Mouse (Mus musculus): ENCODE measurements at regions not wholly inside any gene's neighbourhood (a gene's known extent, or its start where the extent isn't known, plus 50 kb on each side); places are given as distances from the start of the nearest gene placed in this dataset.
"Not testable (repeated sequence)": the region's sequence is repeated elsewhere in the genome, so short reads cannot be mapped to it uniquely, and the experiment has no call there.

GRCm38 (mm10) chr16:57929151-57929764, 174.7 kb upstream of the Col8a1 start:
- H3K9me3 ChIP-seq, result no peaks in the 10 kb centered on the region
- no peaks in the 10 kb centered on the region for H3K27me3 ChIP-seq (ENCODE audit: poor library complexity, severe bottlenecking)
- no peak for DNase-seq (ENCODE audit: extremely low spot score, low spot score)
- 85% methylated on average over 12 of the region's 12 CpGs for WGBS
- H3K4me3 ChIP-seq, result no peak overlapping the region
- no peaks in the 10 kb centered on the region for H3K36me3 ChIP-seq (replicated peaks)
- H3K4me1 ChIP-seq, result peaks cover 9% of the 10 kb centered on the region; the same call in 1 of the 2 replicates
- H3K27ac ChIP-seq, result no peak overlapping the region

DNA sequence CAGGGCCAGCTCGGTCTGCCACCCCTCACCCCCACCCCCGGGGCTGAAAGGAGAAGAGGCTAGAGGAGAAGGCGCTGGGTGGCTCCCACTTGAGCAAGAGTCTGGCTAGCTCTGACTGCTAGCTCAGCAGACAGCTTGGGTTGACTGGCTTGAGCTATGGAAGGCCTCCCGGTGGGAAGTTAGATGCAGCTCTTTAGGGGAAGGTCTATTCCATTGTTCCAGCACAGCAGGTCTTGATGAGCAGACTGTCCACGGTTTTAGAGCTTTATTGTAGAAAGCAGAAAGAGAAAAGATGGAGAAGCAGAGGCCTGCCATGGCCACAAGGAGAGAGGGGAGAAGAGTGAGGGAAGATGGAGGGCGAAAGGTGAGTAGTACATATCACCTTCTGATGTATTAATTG, 190.9 kb upstream of the Col8a1 start:
- Histone ChIP-seq H3K27ac (no peak overlapping the region), H3K36me3 (replicated peaks) (no peaks in the 10 kb centered on the region), H3K4me1 (peaks cover 8% of the 10 kb centered on the region), H3K9me3 (no peaks in the 10 kb centered on the region), H3K4me3 (no peak overlapping the region), H3K27me3 (ENCODE audit: poor library complexity, severe bottlenecking) (no peaks in the 10 kb centered on the region)
- WGBS, result 25% methylated on average over 6 of the region's 6 CpGs
- no peak for DNase-seq (ENCODE audit: extremely low spot score, low spot score)

- no peak for DNase-seq (ENCODE audit: extremely low spot score, low spot score)
- no peak overlapping the region for H3K27ac ChIP-seq
- H3K4me3 ChIP-seq, result no peak overlapping the region
- no peaks in the 10 kb centered on the region for H3K27me3 ChIP-seq (ENCODE audit: poor library complexity, severe bottlenecking)
- 46% methylated on average over 3 of the region's 3 CpGs for WGBS
- peaks cover 8% of the 10 kb centered on the region for H3K4me1 ChIP-seq
- no peaks in the 10 kb centered on the region for H3K36me3 ChIP-seq (replicated peaks)
- H3K9me3 ChIP-seq, result no peaks in the 10 kb centered on the region
These were observed 192.8 kb upstream of the Col8a1 start for GRCm38 (mm10) chr16:57947309-57947708.

- H3K36me3 ChIP-seq (replicated peaks), result no peaks in the 10 kb centered on the region
- H3K27ac ChIP-seq, result no peak overlapping the region
- H3K9me3 ChIP-seq, result no peaks in the 10 kb centered on the region
- H3K4me3 ChIP-seq, result no peak overlapping the region
- 86% methylated on average over 3 of the region's 3 CpGs for WGBS
- DNase-seq (ENCODE audit: extremely low spot score, low spot score), result no peak
- no peaks in the 10 kb centered on the region for H3K27me3 ChIP-seq (ENCODE audit: poor library complexity, severe bottlenecking)
- H3K4me1 ChIP-seq, result peaks cover 8% of the 10 kb centered on the region
These were observed 195.1 kb upstream of the Col8a1 start for GRCm38 (mm10) chr16:57949680-57950079.

DNA sequence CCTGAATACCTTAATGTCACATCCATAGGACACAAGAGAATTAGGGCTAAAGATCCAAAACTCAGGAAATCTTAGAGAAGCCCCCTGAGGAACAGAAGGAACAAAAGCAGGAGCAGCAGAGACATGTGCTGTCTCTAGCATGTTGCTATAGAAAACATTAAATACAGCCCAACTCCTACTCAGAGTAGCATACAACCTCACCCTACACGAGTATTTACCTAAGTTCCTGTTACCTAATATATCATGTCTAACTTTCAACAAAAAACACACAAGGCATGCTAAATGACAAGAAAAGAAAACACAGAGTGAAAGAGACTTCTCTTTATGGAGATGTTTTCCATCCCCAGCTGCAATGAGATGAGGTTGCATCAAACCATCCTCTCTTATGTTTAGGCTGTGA, 216.4 kb upstream of the Col8a1 start:
- no peaks in the 10 kb centered on the region for H3K36me3 ChIP-seq (replicated peaks)
- no peaks in the 10 kb centered on the region for H3K4me1 ChIP-seq
- H3K9me3 ChIP-seq, result no peaks in the 10 kb centered on the region
- H3K4me3 ChIP-seq, result no peak overlapping the region
- no peak for DNase-seq (ENCODE audit: extremely low spot score, low spot score)
- no peaks in the 10 kb centered on the region for H3K27me3 ChIP-seq (ENCODE audit: poor library complexity, severe bottlenecking)
- WGBS, result 79% methylated on average over 1 of the region's 1 CpGs
- H3K27ac ChIP-seq, result no peak overlapping the region

DNA sequence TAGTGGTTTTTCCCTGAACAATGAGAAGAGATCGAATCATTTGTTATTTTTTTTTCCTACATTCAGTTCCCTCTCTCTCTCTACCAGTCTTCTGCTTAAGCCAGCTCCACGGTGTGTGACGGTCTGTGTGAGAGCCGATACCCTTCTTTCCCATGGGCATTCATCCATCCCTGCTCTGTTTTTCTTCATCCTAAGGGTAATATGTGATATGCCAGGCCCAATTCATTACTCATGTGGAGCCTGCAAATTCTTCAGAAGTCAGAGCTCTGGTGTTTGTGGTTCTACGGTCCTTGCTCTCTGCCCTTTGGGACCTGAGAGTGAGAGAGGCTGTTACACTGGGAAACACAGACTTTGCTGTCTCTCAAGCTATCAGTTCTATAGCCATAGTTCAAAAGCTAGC, 229.6 kb upstream of the Col8a1 start:
- no peak overlapping the region for H3K27ac ChIP-seq
- no peak for DNase-seq (ENCODE audit: extremely low spot score, low spot score)
- no peaks in the 10 kb centered on the region for H3K36me3 ChIP-seq (replicated peaks)
- WGBS, result 93% methylated on average over 5 of the region's 5 CpGs
- no peaks in the 10 kb centered on the region for H3K9me3 ChIP-seq
- no peaks in the 10 kb centered on the region for H3K27me3 ChIP-seq (ENCODE audit: poor library complexity, severe bottlenecking)
- H3K4me3 ChIP-seq, result no peak overlapping the region
- H3K4me1 ChIP-seq, result no peaks in the 10 kb centered on the region

- no peak for DNase-seq (ENCODE audit: extremely low spot score, low spot score)
- no peaks in the 10 kb centered on the region for H3K4me1 ChIP-seq
- no peaks in the 10 kb centered on the region for H3K36me3 ChIP-seq (replicated peaks)
- no peaks in the 10 kb centered on the region for H3K9me3 ChIP-seq
- no peak overlapping the region for H3K4me3 ChIP-seq
- 86% methylated on average over 3 of the region's 3 CpGs for WGBS
- H3K27me3 ChIP-seq (ENCODE audit: poor library complexity, severe bottlenecking), result no peaks in the 10 kb centered on the region
- H3K27ac ChIP-seq, result no peak overlapping the region
These were observed 251.2 kb upstream of the Col8a1 start for GRCm38 (mm10) chr16:58005740-58006139.

GRCm38 (mm10) chr16:58013557-58013956, 259.0 kb upstream of the Col8a1 start:
- H3K4me1 ChIP-seq, result no peaks in the 10 kb centered on the region
- no peak overlapping the region for H3K4me3 ChIP-seq
- no peaks in the 10 kb centered on the region for H3K36me3 ChIP-seq (replicated peaks)
- WGBS, result 98% methylated on average over 1 of the region's 1 CpGs
- H3K27me3 ChIP-seq (ENCODE audit: poor library complexity, severe bottlenecking), result no peaks in the 10 kb centered on the region
- no peak for DNase-seq (ENCODE audit: extremely low spot score, low spot score)
- H3K27ac ChIP-seq, result no peak overlapping the region
- H3K9me3 ChIP-seq, result no peaks in the 10 kb centered on the region

- Histone ChIP-seq H3K4me3 (no peak overlapping the region), H3K36me3 (replicated peaks) (no peaks in the 10 kb centered on the region), H3K9me3 (no peaks in the 10 kb centered on the region), H3K4me1 (no peaks in the 10 kb centered on the region), H3K27ac (no peak overlapping the region), H3K27me3 (ENCODE audit: poor library complexity, severe bottlenecking) (no peaks in the 10 kb centered on the region)
- no peak for DNase-seq (ENCODE audit: extremely low spot score, low spot score)
- 90% methylated on average over 2 of the region's 2 CpGs for WGBS
These were observed 273.0 kb upstream of the Col8a1 start for GRCm38 (mm10) chr16:58027525-58027924.

DNA sequence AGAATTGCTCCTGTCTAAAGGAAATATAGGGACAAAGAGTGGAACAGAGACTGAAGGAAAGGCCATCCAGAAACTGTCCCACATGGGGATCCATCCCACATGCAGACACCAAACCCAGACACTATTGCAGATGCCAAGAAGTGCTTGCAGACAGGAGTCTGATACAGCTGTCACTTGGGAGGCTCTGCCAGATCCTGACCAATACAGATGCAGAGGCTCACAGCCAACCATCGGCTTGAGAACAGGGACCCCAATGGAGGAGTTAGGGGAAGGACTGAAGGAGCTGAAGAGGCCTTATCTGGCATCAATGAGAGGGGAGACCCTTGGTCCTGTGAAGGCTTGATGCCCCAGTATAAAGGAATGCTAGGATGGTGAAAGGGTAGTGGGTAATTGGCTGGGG, 274.0 kb upstream of the Col8a1 start:
- H3K4me3 ChIP-seq; H3K36me3 ChIP-seq (replicated peaks); H3K27ac ChIP-seq; DNase-seq (ENCODE audit: extremely low spot score, low spot score); H3K9me3 ChIP-seq; H3K27me3 ChIP-seq (ENCODE audit: poor library complexity, severe bottlenecking); H3K4me1 ChIP-seq: not testable (repeated sequence)
- WGBS, result 88% methylated on average over 1 of the region's 1 CpGs

- Histone ChIP-seq H3K9me3 (no peaks in the 10 kb centered on the region), H3K36me3 (replicated peaks) (no peaks in the 10 kb centered on the region), H3K4me3 (no peak overlapping the region), H3K4me1 (no peaks in the 10 kb centered on the region), H3K27me3 (ENCODE audit: poor library complexity, severe bottlenecking) (no peaks in the 10 kb centered on the region), H3K27ac (no peak overlapping the region)
- no peak for DNase-seq (ENCODE audit: extremely low spot score, low spot score)
- WGBS, result 88% methylated on average over 5 of the region's 5 CpGs
These were observed 275.1 kb upstream of the Col8a1 start for GRCm38 (mm10) chr16:58029674-58030073.

DNA sequence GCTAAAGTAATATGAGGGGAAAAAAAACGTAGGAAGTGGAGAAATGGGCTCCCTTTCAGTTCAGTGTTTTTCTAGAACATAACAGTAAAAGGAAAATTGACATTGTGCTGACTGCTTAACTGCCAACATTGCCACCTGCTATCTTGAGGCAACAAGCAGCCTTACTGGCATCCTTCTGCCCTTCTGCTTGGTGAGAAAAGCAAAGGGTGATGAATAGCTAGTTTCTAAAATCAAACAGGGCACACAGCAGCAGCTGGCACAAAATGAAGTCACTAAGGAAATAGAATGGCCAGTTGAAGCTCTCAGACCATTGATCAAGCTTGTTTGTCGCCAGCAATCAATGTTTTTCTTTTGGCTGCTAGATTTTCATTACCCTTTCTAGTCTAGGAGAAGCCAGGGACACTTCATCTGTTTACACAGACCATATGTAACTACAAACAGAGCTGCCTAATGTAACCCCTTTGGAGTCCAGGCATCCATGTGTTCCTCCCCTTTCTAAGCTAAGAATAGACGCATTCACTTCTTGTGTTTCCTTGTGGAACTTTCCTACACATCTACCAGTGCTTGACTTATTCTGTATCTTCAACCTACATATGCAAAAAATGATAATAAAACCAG, 314.2 kb upstream of the Col8a1 start:
- 82% methylated on average over 3 of the region's 3 CpGs for WGBS

DNA sequence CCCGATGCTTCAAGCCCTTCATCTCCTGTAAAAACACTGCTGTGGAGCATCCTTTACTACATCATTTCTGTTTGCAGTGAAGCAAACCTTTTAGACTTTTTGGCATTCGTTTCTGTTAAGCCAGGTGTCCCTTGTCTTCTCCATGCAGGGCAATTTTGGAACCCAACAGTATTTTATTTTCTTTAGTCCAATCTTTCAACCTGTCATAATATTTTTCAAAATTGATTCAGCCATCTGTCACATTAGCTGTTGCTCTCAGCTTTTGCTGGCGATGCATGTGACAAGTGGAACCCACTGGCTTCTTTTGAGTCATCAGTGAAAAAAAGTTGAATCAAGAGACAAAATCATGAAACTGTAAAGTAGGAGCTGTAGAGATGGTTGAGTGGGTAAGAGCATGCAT, 317.9 kb upstream of the Col8a1 start:
- Histone ChIP-seq H3K36me3 (replicated peaks) (no peaks in the 10 kb centered on the region), H3K4me3 (no peak overlapping the region)
- WGBS, result 88% methylated on average over 3 of the region's 3 CpGs

More for the DNA sequence above, 314.2 kb upstream of the Col8a1 start:
- Histone ChIP-seq H3K27me3 (ENCODE audit: poor library complexity, severe bottlenecking) (no peaks in the 10 kb centered on the region), H3K27ac (no peak overlapping the region), H3K9me3 (no peaks in the 10 kb centered on the region), H3K4me3 (no peak overlapping the region), H3K36me3 (replicated peaks) (no peaks in the 10 kb centered on the region), H3K4me1 (no peaks in the 10 kb centered on the region)
- DNase-seq (ENCODE audit: extremely low spot score, low spot score), result no peak

DNA sequence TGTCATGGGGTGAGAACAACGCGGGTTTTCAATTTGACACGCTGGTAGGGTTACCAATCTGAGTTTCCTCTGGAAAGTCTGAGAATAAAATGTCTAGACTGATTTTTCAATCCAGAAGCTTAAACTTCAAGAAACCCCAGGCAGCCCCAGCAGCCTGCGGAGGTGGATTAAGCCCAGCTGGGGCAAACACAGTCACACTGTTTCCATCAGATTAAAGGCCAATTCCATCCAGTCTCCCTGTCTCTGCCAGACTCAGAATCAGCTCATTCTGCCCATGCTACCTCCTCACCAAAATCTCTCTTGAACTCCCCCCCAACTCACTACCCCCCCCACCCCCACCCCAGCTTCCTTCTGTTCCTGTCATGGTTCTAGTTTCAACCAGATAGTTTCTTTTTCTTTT, 307.9 kb upstream of the Dcbld2 start:
- WGBS, result 61% methylated on average over 4 of the region's 4 CpGs
- no peaks in the 10 kb centered on the region for H3K27me3 ChIP-seq (ENCODE audit: poor library complexity, severe bottlenecking)
- H3K9me3 ChIP-seq, result no peaks in the 10 kb centered on the region
- no peak for DNase-seq (ENCODE audit: extremely low spot score, low spot score)
- no peaks in the 10 kb centered on the region for H3K4me1 ChIP-seq
- no peaks in the 10 kb centered on the region for H3K36me3 ChIP-seq (replicated peaks)
- no peak overlapping the region for H3K4me3 ChIP-seq
- no peak overlapping the region for H3K27ac ChIP-seq

More for the DNA sequence above, 317.9 kb upstream of the Col8a1 start:
- no peaks in the 10 kb centered on the region for H3K27me3 ChIP-seq (ENCODE audit: poor library complexity, severe bottlenecking)
- no peaks in the 10 kb centered on the region for H3K9me3 ChIP-seq
- DNase-seq (ENCODE audit: extremely low spot score, low spot score), result no peak
- H3K4me1 ChIP-seq, result no peaks in the 10 kb centered on the region
- no peak overlapping the region for H3K27ac ChIP-seq

Measured in forebrain, embryonic 10.5 days (tissue).